Mouse (Mus musculus): ENCODE data around the gene Adcy3.

Adcy3 gene

DNA sequence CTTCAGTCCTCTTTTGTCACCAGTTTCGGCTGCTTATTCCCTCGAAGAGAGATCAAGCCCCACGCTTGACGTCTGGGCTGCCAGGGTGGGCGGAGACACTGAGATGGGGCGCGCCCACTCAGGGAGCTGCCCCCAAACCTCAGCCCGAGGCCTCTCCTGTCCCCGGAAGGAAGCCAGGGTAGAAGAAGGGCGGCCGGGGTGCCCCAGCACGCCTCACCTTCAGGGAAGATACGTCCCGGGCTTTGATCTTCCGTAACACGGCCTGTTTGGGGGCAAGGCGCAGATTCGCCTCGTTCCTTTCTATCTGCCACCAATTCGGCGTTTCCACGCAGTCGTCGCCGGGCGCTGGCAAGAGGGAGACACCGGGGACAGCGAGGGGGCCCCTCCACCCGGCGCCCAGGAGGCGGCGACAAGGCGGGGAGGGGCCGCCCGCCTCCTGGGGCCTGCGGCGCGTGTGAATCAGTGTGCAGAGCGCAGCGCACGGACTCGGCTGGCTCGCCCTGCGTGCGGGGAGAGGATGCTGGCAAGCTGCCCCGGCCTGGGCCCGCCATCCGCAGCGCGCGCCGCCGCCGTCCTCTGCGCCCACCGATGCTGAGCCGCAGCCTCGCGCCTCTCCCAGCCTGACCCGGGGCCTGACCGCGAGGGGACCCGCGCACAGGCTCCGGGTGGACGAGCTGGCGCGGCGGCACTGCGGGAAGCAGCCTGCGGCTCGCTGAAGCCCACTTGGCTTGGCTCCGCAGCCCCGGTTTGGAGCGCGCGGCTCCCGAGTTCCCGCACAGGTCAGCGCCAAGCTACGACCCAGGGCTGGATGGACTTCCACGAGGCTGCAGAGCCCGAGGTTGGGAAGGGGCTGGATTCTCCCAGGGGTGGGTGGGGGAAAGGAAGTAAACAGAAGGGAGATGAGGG lies at the start of gene Adcy3:
TSS of gene Adcy3 (plus strand) at position 163 of the 906 bp plus-strand sequence.
- DNase-seq (ENCODE audit: low spot score in 2 of 2), result peak; percentile 41 to 68

- DNase-seq (ENCODE audit: low spot score in 2 of 2), result no peak
These were observed 49.5 kb upstream of the Adcy3 start for GRCm38 (mm10) chr12:4083441-4083840.

- peak; percentile 43 to 74 for DNase-seq (ENCODE audit: low spot score in 2 of 2)
These were observed 25.5 kb upstream of the Adcy3 start for GRCm38 (mm10) chr12:4107383-4107782.

DNA sequence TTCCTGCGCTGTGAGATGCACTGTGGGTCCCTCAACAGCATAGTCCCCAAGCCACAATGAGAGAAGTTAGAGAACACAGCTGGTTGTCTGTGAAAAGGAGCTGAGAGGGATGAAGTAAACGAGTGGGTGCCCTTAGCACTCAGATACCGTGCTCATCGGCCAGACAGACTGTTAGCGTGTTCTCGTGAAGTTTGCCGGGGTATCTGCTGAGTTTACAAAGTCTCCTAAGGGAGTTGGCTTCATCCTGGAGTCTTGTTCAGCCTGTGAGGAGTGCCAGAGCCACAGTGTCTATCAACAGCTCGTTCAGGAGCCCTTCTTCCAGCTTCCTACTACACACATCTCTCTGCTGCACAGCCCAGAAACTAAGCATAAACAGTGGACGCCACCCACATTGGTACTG lies 16.8 kb upstream of the Adcy3 start:
- DNase-seq (ENCODE audit: low spot score in 2 of 2), result no peak

DNA sequence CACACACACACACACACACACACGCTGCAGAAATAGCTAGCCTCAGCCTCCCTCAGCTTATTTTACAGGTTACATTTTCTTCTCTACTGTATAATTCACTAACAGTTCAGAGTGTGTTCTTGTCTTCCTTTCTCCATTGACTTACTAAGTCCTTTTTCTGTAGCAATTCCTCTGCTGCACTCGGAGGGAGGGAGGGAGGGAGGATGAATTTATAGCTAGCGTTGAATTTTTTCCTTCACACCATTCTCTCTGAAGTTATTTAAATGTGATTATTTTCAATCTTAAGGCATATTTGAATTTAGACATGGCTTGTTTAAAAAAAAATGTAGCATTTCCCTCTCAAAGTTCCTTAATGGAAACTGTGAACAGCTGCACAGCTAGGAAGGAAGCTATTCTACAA lies 15.8 kb upstream of the Adcy3 start:
- DNase-seq (ENCODE audit: low spot score in 2 of 2), result no peak

GRCm38 (mm10) chr12:4117579-4117978 lies 15.3 kb upstream of the Adcy3 start:
- peak; percentile 58 to 77 for DNase-seq (ENCODE audit: low spot score in 2 of 2)

GRCm38 (mm10) chr12:4127346-4127745 lies 5.6 kb upstream of the Adcy3 start:
- no peak for DNase-seq (ENCODE audit: low spot score in 2 of 2)

GRCm38 (mm10) chr12:4133847-4134212 lies 927 bp downstream of the Adcy3 start:
- DNase-seq (ENCODE audit: low spot score in 2 of 2), result no peak

DNA sequence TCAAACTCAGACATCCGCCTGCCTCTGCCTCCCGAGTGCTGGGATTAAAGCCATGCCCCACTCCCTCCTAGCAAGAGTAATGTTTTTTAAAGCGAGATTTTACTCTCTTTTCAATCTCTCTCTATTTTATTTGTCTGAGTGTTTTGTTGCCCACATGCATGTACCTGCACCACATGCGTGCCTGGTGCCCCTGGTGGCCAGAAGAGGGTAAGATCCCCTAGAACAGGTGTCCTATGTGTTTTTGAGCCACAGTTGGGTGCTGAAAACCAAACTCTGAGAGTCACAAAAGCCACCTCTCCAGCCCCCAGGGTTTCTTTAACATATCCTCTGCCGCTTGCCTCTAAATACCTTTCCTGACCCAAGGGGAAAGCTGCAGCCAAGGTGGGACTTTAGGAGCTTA lies 10.3 kb downstream of the Adcy3 start:
- DNase-seq (ENCODE audit: low spot score in 2 of 2), result no peak

- DNase-seq (ENCODE audit: low spot score in 2 of 2), result no peak
These were observed 18.0 kb downstream of the Adcy3 start for GRCm38 (mm10) chr12:4150936-4151335.

DNA sequence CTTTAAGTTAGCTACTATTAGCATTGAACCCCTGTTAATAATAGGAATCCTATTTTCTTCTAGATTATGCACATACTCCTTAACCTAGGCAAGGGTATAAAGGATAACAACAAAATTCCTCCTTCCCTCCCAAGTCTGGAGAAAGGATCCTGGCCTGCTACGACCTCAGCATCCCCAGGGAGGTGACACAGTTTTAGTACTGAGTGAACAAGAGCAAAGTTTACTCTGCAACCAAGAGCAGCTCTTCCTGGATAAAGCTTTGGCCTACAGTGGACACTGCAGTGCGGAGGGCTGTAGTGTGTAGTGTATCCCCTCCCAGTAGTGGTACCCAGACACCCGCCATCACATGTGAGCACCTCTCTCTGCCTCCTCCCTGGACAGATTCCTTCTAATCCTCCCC lies 19.1 kb downstream of the Adcy3 start:
- no peak for DNase-seq (ENCODE audit: low spot score in 2 of 2)

DNA sequence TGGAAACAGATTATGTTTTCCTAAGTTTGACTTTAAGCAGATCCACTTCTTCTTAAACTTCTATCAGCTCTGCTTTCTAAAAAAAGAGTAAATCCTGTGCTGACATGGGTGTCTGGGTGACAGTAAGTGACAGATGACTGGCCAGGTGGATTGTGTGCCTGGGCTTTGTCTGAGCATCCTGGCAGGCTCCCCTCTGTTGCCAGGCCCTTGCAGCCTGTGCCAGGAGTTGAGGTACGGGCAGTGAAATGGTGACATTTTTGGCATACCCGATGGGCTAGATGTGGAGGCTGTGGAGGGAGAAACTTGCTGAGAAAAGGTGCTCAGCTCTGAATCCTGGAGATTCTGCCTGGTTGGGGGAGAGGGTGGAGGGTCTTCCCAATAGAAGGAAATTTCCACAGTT lies 24.6 kb downstream of the Adcy3 start:
- no peak for DNase-seq (ENCODE audit: low spot score in 2 of 2)

GRCm38 (mm10) chr12:4158179-4158578 lies 25.3 kb downstream of the Adcy3 start:
- DNase-seq (ENCODE audit: low spot score in 2 of 2), result no peak

DNA sequence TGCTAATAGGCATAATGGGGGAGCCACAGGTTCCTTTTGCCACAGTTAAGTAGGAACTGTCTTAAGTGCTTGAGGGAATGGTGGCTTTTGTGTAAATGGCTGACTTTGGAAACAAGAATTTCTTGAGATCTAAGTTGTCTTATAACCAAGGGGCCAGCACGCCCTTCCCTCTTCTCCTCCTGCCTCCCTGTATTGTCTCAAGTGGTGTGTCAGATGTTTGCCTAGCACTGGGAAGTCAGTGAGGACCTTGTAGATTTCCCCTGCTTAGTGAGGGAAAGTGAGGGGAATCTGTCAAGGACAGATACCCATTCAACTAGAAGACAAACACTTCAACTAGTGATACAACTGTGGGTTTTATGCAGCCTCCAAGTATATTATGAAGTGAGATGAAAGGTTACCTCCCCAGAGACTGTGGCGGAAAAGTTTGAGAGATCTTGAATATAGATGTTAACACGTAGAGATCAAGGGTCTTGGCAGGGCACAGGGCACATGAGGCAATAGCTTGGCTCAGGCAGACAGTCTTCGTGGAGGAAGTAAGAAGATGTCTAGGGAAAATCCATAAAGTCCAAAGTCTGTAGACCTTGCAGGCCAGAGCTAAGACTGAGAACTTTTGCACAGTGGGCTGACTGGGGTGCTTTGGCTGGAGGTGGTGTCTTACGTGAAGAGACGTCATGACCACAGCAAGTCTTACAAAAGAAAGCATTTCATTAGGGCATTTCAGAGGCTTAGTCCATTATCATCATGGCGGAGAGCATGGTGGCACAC lies 26.1 kb downstream of the Adcy3 start:
- no peak for DNase-seq (ENCODE audit: low spot score in 2 of 2)

GRCm38 (mm10) chr12:4160322-4160721 lies 27.4 kb downstream of the Adcy3 start:
- DNase-seq (ENCODE audit: low spot score in 2 of 2), result no peak

DNA sequence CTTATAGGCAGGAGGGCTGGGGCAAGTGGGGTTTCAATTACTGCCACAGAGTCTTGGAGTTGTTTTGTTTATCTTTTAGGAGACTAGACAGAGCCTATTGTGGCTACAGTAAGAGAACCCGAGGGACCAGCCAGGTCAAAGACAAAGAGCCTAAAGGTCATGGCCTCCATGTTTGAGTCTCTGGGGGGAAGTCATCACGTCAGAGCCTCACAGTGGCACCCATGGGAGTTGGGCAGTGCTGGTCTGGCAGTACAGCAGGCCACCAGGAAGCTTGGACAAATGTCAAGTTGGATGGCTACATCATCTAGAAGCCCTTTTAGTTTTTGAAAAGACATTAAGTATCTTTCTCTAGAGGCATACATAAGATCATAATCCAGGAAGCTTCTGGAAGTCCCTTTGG lies 30.0 kb downstream of the Adcy3 start:
- DNase-seq (ENCODE audit: low spot score in 2 of 2), result no peak

DNA sequence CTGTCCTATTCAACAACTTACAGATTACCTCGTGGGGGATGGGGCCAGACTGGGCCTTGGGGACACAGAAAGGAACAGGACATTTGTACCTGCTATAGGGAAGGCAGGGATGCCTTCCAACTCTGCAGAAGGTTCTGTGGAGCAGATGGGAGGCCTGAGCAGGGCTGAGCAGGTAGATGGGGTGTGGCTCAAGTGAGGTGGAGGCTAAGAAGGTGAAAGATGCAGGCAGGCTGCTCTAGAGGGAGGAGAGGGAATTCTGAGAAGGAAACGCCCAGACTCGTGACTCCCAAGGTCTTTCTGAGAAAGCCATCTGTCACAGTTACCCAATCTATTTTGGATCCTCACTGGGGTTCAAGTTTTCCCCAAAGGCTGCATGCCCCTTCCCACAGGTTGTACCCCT lies 34.1 kb downstream of the Adcy3 start:
- no peak for DNase-seq (ENCODE audit: low spot score in 2 of 2)

DNA sequence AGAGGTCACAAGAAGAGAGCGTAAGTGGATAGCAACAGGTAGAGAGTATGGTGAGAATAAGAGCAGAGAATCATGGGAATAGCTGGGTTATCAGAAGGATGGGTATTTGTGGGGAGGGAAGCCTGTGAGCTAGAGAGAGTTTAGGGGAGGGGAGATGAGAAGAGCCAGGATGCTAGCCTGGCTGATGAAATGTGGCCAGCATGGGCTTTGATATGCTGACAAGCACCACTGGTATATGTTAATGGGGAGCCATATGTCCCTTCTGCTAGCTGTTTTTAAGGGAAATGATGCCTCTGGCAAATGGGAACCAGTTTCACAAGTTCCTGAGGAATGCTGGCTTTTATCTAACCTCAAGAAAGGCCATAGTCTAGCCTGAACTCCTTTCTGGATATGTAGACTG lies 36.2 kb downstream of the Adcy3 start:
- DNase-seq (ENCODE audit: low spot score in 2 of 2), result no peak

DNA sequence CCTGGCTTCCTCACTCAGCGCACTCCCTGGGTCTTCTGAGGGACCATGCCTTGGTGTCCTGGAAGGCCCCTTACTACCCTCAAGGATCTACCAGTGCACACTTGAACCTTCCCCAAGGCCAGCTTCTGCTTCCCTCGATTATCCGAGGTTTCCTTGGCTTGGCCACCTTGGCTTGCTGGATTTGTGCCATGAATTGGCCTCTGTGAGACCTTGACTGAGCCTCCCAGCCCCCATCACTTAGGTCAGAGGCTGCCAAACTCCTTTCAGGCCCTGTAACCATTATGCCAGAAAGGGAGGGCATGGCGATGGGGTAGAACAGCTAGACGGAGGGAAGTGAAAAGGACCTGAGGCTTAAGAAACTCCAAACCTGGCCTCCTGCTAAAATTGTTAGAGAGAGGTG lies 36.7 kb downstream of the Adcy3 start:
- no peak for DNase-seq (ENCODE audit: low spot score in 2 of 2)

DNA sequence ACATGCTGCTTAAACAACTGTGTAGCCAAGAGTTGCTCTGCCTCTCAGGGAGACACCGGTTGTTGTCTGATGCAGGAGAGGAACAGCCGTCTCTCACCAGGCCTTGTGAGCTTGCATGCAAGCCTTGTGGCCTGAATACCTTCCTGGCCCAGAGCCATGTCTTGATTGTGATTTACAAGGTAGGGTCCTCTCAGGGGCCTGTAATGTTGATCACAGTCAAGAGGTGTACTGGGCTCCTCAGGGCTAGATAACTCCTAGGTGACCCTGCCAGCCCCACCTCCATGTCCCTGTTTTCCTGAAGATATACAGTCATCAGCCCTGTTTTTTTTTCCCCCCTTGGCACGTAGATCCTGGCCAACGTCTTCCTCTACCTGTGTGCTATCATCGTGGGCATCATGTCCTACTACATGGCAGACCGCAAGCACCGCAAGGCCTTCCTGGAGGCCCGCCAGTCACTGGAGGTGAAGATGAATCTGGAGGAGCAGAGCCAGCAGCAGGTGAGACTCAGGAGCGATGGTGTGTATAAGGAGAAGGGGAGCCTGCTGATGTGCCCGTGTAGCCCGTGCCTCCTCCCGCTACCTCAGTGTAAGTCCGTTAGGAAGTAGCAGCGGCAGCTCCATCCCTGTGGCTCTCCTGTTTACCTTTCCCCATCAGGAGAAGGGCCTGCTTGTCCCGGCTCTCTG lies 40.3 kb downstream of the Adcy3 start:
- DNase-seq (ENCODE audit: low spot score in 2 of 2), result no peak

DNA sequence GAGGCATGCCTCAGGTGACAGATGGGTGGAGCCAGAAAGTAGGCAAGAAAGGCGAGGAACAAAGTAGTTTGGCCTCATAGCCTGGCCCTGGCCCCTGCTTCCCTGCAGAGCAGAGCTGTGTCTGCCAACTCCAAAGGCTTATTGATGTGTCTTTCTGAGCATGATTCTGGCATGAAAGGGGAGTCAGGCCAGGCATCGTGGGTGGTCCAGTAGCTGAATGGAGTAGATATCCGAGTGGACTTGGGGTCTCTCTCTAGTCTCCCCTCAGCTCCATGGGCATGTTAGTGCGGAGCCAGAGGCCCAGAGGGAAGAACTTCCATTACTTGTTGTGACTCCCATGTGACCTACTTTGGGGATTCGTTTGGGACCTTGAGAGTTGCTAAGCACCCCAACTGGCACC lies 45.9 kb downstream of the Adcy3 start:
- DNase-seq (ENCODE audit: low spot score in 2 of 2), result no peak

DNA sequence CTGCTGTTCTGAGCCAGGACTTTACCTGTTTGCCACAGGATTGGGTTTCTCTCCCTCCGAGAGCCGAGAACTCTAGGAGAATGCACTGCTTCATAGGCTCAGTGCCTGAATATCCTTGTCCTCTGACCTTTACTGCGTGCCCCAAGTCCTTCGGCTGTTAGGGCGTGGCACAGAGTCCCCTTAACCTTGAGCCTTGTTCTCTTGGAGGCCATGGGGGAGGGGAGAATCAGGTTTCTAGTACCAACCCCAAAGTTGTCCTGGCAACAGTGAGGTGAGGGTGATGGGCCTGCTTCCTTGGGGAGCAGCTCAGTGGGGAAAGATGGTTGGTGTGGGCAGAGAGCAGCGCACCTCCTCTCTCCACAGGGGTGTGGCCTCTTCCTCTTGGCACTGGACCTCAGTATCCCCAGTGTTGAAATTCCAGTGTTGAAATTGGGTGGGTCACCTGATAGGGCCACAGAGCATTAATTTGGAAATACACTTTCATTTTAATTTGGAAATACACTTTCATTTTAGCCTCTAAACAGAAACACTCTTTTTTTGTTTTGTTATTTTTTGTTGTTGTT lies 46.8 kb downstream of the Adcy3 start:
- DNase-seq (ENCODE audit: low spot score in 2 of 2), result no peak
